Mouse (Mus musculus) MEL (cell line): Measurements from ENCODE around the gene Grn. TPM values are rescaled to one million over a fixed set of nuclear protein-coding genes. Genes with fewer than 3 reads are reported as not detected.

Source experiments
- DNase-seq: peaks from one replicate; pipeline ENCODE4 v3.0.0; 2011; ENCODE audit warnings: low read depth, low spot score
- H3K27ac ChIP-seq: 2 replicates; pipeline ENCODE4 v1.5.1; 2012; ENCODE audit warnings: low read depth, mild to moderate bottlenecking, control low read depth, low read length, moderate library complexity; ENCODE audit not compliant: control insufficient read depth
- H3K27me3 ChIP-seq, 2 experiments: fragments of 150-350 bp in 1 of 2; sonication (generic) in 1 of 2; 2 replicates each; pipeline ENCODE4 v1.6.1; 2012; ENCODE audit warnings: low read length in 2 of 2, mild to moderate bottlenecking in 2 of 2, improper control_type of control experiment in 1 of 2, moderate library complexity in 1 of 2; ENCODE audit not compliant: insufficient read depth in 2 of 2, control insufficient read depth in 1 of 2
- H3K36me3 ChIP-seq, 2 experiments: 2 replicates each; pipeline ENCODE4 v1.6.1; 2012 to 2014; ENCODE audit warnings: low read length in 2 of 2, improper control_type of control experiment in 1 of 2, inconsistent platforms in 1 of 2, mild to moderate bottlenecking in 1 of 2; ENCODE audit not compliant: insufficient read depth in 2 of 2, control insufficient read depth in 1 of 2
- H3K4me1 ChIP-seq, 2 experiments: fragments of 150-350 bp in 1 of 2; sonication (generic) in 1 of 2; 2 replicates each; pipeline ENCODE4 v1.6.1; 2012; ENCODE audit warnings: low read length in 2 of 2, improper control_type of control experiment in 1 of 2, mild to moderate bottlenecking in 1 of 2; ENCODE audit not compliant: insufficient read depth in 2 of 2, control insufficient read depth in 1 of 2
- H3K4me3 ChIP-seq, 2 experiments: fragments of 150-350 bp in 1 of 2; sonication (generic) in 1 of 2; 2 replicates each; pipeline ENCODE4 v1.5.1; 2012; ENCODE audit warnings: low read depth in 2 of 2, low read length in 2 of 2, mild to moderate bottlenecking in 2 of 2, moderate library complexity in 2 of 2, control low read depth in 1 of 2, improper control_type of control experiment in 1 of 2; ENCODE audit not compliant: control insufficient read depth in 1 of 2, insufficient read depth in 1 of 2
- H3K79me2 ChIP-seq: 2 replicates; pipeline ENCODE4 v1.6.1; 2012; ENCODE audit warnings: mild to moderate bottlenecking, low read length, moderate library complexity; ENCODE audit not compliant: control insufficient read depth, poor library complexity, insufficient read depth
- H3K9ac ChIP-seq: 2 replicates; pipeline ENCODE4 v1.6.1; 2012; ENCODE audit warnings: low read depth, mild to moderate bottlenecking, control low read depth, low read length, moderate library complexity; ENCODE audit not compliant: control insufficient read depth, poor library complexity, severe bottlenecking
- H3K9me3 ChIP-seq: fragments of 150-350 bp; sonication (generic); replicated peaks from 2 replicates; pipeline ENCODE4 v1.6.1; 2012; ENCODE audit warnings: mild to moderate bottlenecking, low read length, improper control_type of control experiment, moderate library complexity; ENCODE audit not compliant: insufficient read depth
- BHLHE40 ChIP-seq: IDR thresholded peaks from 2 replicates; pipeline ENCODE4 v1.6.1; 2012; ENCODE audit warnings: low read depth, mild to moderate bottlenecking, inconsistent platforms, low read length, improper control_type of control experiment, borderline replicate concordance
- CHD1 ChIP-seq: IDR thresholded peaks from 2 replicates; pipeline ENCODE4 v1.6.1; 2012; ENCODE audit warnings: low read depth, mild to moderate bottlenecking, inconsistent platforms, low read length, improper control_type of control experiment
- ELF1 ChIP-seq: IDR thresholded peaks from 2 replicates; pipeline ENCODE4 v1.6.1; 2014; ENCODE audit warnings: low read depth, mild to moderate bottlenecking, inconsistent platforms, low read length, improper control_type of control experiment, moderate library complexity
- EP300 ChIP-seq, 2 experiments: IDR thresholded peaks; 2 replicates each; pipeline ENCODE4 v1.6.1; 2011; ENCODE audit warnings: improper control_type of control experiment in 2 of 2, low read length in 2 of 2, low read depth in 1 of 2, mild to moderate bottlenecking in 1 of 2
- ETS1 ChIP-seq: IDR thresholded peaks from 2 replicates; pipeline ENCODE4 v1.6.1; 2012; ENCODE audit warnings: low read depth, mild to moderate bottlenecking, inconsistent platforms, low read length, improper control_type of control experiment, moderate library complexity
- GABPA ChIP-seq: IDR thresholded peaks from 2 replicates; pipeline ENCODE4 v1.6.1; 2012; ENCODE audit warnings: low read depth, mild to moderate bottlenecking, inconsistent platforms, low read length, improper control_type of control experiment, moderate library complexity
- HCFC1 ChIP-seq: IDR thresholded peaks from 2 replicates; pipeline ENCODE4 v1.6.1; 2012; ENCODE audit warnings: low read depth, mild to moderate bottlenecking, inconsistent platforms, low read length, improper control_type of control experiment, moderate library complexity
- JUND ChIP-seq: IDR thresholded peaks from 2 replicates; pipeline ENCODE4 v1.6.1; 2011; ENCODE audit warnings: low read depth, mild to moderate bottlenecking, improper control_type of control experiment, low read length
- KAT2A ChIP-seq: conservative IDR thresholded peaks from 2 replicates; pipeline ENCODE4 v1.6.1; 2012; ENCODE audit warnings: low read depth, low read length, improper control_type of control experiment, inconsistent platforms
- MAFK ChIP-seq: IDR thresholded peaks from 2 replicates; pipeline ENCODE4 v1.6.1; 2011; ENCODE audit warnings: low read depth, mild to moderate bottlenecking, low read length, improper control_type of control experiment, borderline replicate concordance
- MEF2A ChIP-seq: IDR thresholded peaks from 2 replicates; pipeline ENCODE4 v1.6.1; 2014; ENCODE audit warnings: low read depth, mild to moderate bottlenecking, inconsistent platforms, low read length, improper control_type of control experiment; ENCODE audit not compliant: poor library complexity, insufficient replicate concordance, severe bottlenecking; ENCODE audit errors: extremely low read depth
- MYC ChIP-seq: IDR thresholded peaks from 2 replicates; pipeline ENCODE4 v1.6.1; 2011; ENCODE audit warnings: low read depth, mild to moderate bottlenecking, low read length, improper control_type of control experiment, moderate library complexity
- NRF1 ChIP-seq: IDR thresholded peaks from 2 replicates; pipeline ENCODE4 v1.6.1; 2014; ENCODE audit warnings: low read depth, mild to moderate bottlenecking, inconsistent platforms, low read length, improper control_type of control experiment, moderate library complexity; ENCODE audit not compliant: poor library complexity, insufficient read depth, severe bottlenecking
- POLR2A ChIP-seq, 2 experiments: IDR thresholded peaks; 2 replicates each; pipeline ENCODE4 v1.6.1; 2011 to 2012; ENCODE audit warnings: low read length in 2 of 2, mild to moderate bottlenecking in 2 of 2, control low read depth in 1 of 2, improper control_type of control experiment in 1 of 2, low read depth in 1 of 2, moderate library complexity in 1 of 2; ENCODE audit not compliant: control insufficient read depth in 1 of 2, insufficient read depth in 1 of 2, poor library complexity in 1 of 2
- RAD21 ChIP-seq: IDR thresholded peaks from 2 replicates; pipeline ENCODE4 v1.6.1; 2011; ENCODE audit warnings: mild to moderate bottlenecking, low read depth, low read length, improper control_type of control experiment
- RCOR1 ChIP-seq: IDR thresholded peaks from 2 replicates; pipeline ENCODE4 v1.6.1; 2012; ENCODE audit warnings: low read depth, mild to moderate bottlenecking, inconsistent platforms, low read length, improper control_type of control experiment
- TAL1 ChIP-seq: IDR thresholded peaks from 2 replicates; pipeline ENCODE4 v1.6.1; 2012; ENCODE audit warnings: mild to moderate bottlenecking, inconsistent platforms, low read length, moderate library complexity, mixed read lengths
- TBP ChIP-seq: IDR thresholded peaks from 2 replicates; pipeline ENCODE4 v1.8.0; 2011; ENCODE audit warnings: low read depth, low read length, improper control_type of control experiment
- UBTF ChIP-seq: IDR thresholded peaks from 2 replicates; pipeline ENCODE4 v1.6.1; 2012; ENCODE audit warnings: low read depth, mild to moderate bottlenecking, inconsistent platforms, low read length, improper control_type of control experiment, moderate library complexity, borderline replicate concordance; ENCODE audit not compliant: insufficient read depth
- USF2 ChIP-seq, 2 experiments: IDR thresholded peaks; 2 replicates each; pipeline ENCODE4 v1.6.1; 2011 to 2012; ENCODE audit warnings: improper control_type of control experiment in 2 of 2, low read length in 2 of 2, borderline replicate concordance in 1 of 2, inconsistent platforms in 1 of 2, low read depth in 1 of 2, mild to moderate bottlenecking in 1 of 2; ENCODE audit not compliant: insufficient read depth in 1 of 2
- ZC3H11A ChIP-seq: IDR thresholded peaks from 2 replicates; pipeline ENCODE4 v1.6.1; 2012; ENCODE audit warnings: low read depth, mild to moderate bottlenecking, inconsistent platforms, low read length, improper control_type of control experiment
- ZKSCAN1 ChIP-seq: IDR thresholded peaks from 2 replicates; pipeline ENCODE4 v1.6.1; 2012; ENCODE audit warnings: low read depth, mild to moderate bottlenecking, inconsistent platforms, low read length, improper control_type of control experiment, moderate library complexity
- ZNF384 ChIP-seq: IDR thresholded peaks from 2 replicates; pipeline ENCODE4 v1.6.1; 2012; ENCODE audit warnings: low read depth, mild to moderate bottlenecking, inconsistent platforms, low read length, improper control_type of control experiment
- polyA plus RNA-seq, 2 experiments: library from polyadenylated mRNA; stranded (reverse) in 1 of 2; unstranded in 1 of 2; fragments of >175 nt in 1 of 2; fragments of >200 nt in 1 of 2; gene quantifications; 2 replicates each; pipeline versions ENCODE4 v1.2.1 to v1.2.4; 2012; ENCODE audit warnings: low replicate concordance in 2 of 2, low read depth in 1 of 2; ENCODE audit not compliant: insufficient read length in 2 of 2, insufficient read depth in 1 of 2, missing spikeins in 1 of 2
- total RNA-seq: library from RNA; depleted of rRNA; stranded (reverse); fragments of 300-350 nt; gene quantifications from 2 replicates; pipeline ENCODE4 v1.2.3, GENCODE M21; 2012

Grn gene
- total and polyA plus RNA-seq, 3 experiments: 14.7 to 42.1 TPM; not detected in 1

GRCm38 (mm10) chr11:102444781-102445180 lies 14.7 kb downstream of the Grn start:
- H3K4me1 ChIP-seq: peaks cover 4 to 21% of the 10 kb centered on the region in 2 experiments
- peaks cover 5 to 7% of the 10 kb centered on the region in 2 experiments; a peak in 3 of 4 replicates for H3K27me3 ChIP-seq
- no peak overlapping the region for H3K4me3 ChIP-seq

GRCm38 (mm10) chr11:102445264-102445890 lies 15.3 kb downstream of the Grn start:
- H3K79me2 ChIP-seq: peaks cover 5% of the 10 kb centered on the region; the same call in 1 of the 2 replicates
- H3K27ac ChIP-seq: no peak overlapping the region
- no peak for DNase-seq
- peaks cover 4 to 21% of the 10 kb centered on the region in 2 experiments for H3K4me1 ChIP-seq
- H3K9me3 ChIP-seq: no peaks in the 10 kb centered on the region
- H3K27me3 ChIP-seq: peaks cover 5 to 9% of the 10 kb centered on the region in 2 experiments; a peak in 3 of 4 replicates
- TF ChIP-seq MAFK (no peak), POLR2A (IDR thresholded peaks at IDR 0.05; ENCODE audit: control insufficient read depth in 1 of 2, insufficient read depth in 1 of 2, low read depth in 1 of 2, low read length in 2 of 2, poor library complexity in 1 of 2) (no peak), UBTF (no peak), NRF1 (no peak), RCOR1 (no peak), MEF2A (no peak), HCFC1 (no peak), ZNF384 (no peak), TBP (no peak), ELF1 (no peak), GABPA (no peak), EP300 (IDR thresholded peaks at IDR 0.05; ENCODE audit: low read depth in 1 of 2, low read length in 2 of 2) (no peak), MYC (no peak), ZKSCAN1 (no peak), BHLHE40 (no peak), CHD1 (no peak)
- H3K4me3 ChIP-seq: no peak overlapping the region
- peaks cover 0 to 5% of the 10 kb centered on the region in 2 experiments; a peak in 2 of 4 replicates for H3K36me3 ChIP-seq
- no peak overlapping the region for H3K9ac ChIP-seq

More at GRCm38 (mm10) chr11:102444781-102445180, 14.7 kb downstream of the Grn start:
- no peak overlapping the region for H3K27ac ChIP-seq
- peaks cover 5% of the 10 kb centered on the region; the same call in 1 of the 2 replicates for H3K79me2 ChIP-seq
- DNase-seq: no peak
- no peak overlapping the region for H3K9ac ChIP-seq
- peaks cover 0 to 5% of the 10 kb centered on the region in 2 experiments; a peak in 2 of 4 replicates for H3K36me3 ChIP-seq
- H3K9me3 ChIP-seq: no peaks in the 10 kb centered on the region
- TF ChIP-seq JUND (no peak), MYC (no peak), TAL1 (no peak), ZC3H11A (no peak), POLR2A (IDR thresholded peaks at IDR 0.05; ENCODE audit: control insufficient read depth in 1 of 2, insufficient read depth in 1 of 2, low read depth in 1 of 2, low read length in 2 of 2, poor library complexity in 1 of 2) (no peak), EP300 (IDR thresholded peaks at IDR 0.05; ENCODE audit: low read depth in 1 of 2, low read length in 2 of 2) (no peak), UBTF (no peak), ETS1 (no peak), BHLHE40 (no peak), RAD21 (no peak), NRF1 (no peak), HCFC1 (no peak), RCOR1 (no peak), MEF2A (no peak), USF2 (IDR thresholded peaks at IDR 0.05; ENCODE audit: borderline replicate concordance in 1 of 2, insufficient read depth in 1 of 2, low read depth in 1 of 2, low read length in 2 of 2) (no peak), KAT2A (no peak)
